Mouse (Mus musculus) MEL (cell line): ENCODE data around the gene Nlrx1. TPM values are rescaled to one million over a fixed set of nuclear protein-coding genes. Genes with fewer than 3 reads are reported as not detected.

ENCODE experiments used
- DNase-seq: peaks from one replicate; pipeline ENCODE4 v3.0.0; 2011; ENCODE audit warnings: low read depth, low spot score
- H3K27ac ChIP-seq: 2 replicates; pipeline ENCODE4 v1.5.1; 2012; ENCODE audit warnings: low read depth, mild to moderate bottlenecking, control low read depth, low read length, moderate library complexity; ENCODE audit not compliant: control insufficient read depth
- H3K27me3 ChIP-seq, 2 experiments: fragments of 150-350 bp in 1 of 2; sonication (generic) in 1 of 2; 2 replicates each; pipeline ENCODE4 v1.6.1; 2012; ENCODE audit warnings: low read length in 2 of 2, mild to moderate bottlenecking in 2 of 2, improper control_type of control experiment in 1 of 2, moderate library complexity in 1 of 2; ENCODE audit not compliant: insufficient read depth in 2 of 2, control insufficient read depth in 1 of 2
- H3K36me3 ChIP-seq, 2 experiments: 2 replicates each; pipeline ENCODE4 v1.6.1; 2012 to 2014; ENCODE audit warnings: low read length in 2 of 2, improper control_type of control experiment in 1 of 2, inconsistent platforms in 1 of 2, mild to moderate bottlenecking in 1 of 2; ENCODE audit not compliant: insufficient read depth in 2 of 2, control insufficient read depth in 1 of 2
- H3K4me1 ChIP-seq, 2 experiments: fragments of 150-350 bp in 1 of 2; sonication (generic) in 1 of 2; 2 replicates each; pipeline ENCODE4 v1.6.1; 2012; ENCODE audit warnings: low read length in 2 of 2, improper control_type of control experiment in 1 of 2, mild to moderate bottlenecking in 1 of 2; ENCODE audit not compliant: insufficient read depth in 2 of 2, control insufficient read depth in 1 of 2
- H3K4me3 ChIP-seq, 2 experiments: fragments of 150-350 bp in 1 of 2; sonication (generic) in 1 of 2; 2 replicates each; pipeline ENCODE4 v1.5.1; 2012; ENCODE audit warnings: low read depth in 2 of 2, low read length in 2 of 2, mild to moderate bottlenecking in 2 of 2, moderate library complexity in 2 of 2, control low read depth in 1 of 2, improper control_type of control experiment in 1 of 2; ENCODE audit not compliant: control insufficient read depth in 1 of 2, insufficient read depth in 1 of 2
- H3K79me2 ChIP-seq: 2 replicates; pipeline ENCODE4 v1.6.1; 2012; ENCODE audit warnings: mild to moderate bottlenecking, low read length, moderate library complexity; ENCODE audit not compliant: control insufficient read depth, poor library complexity, insufficient read depth
- H3K9ac ChIP-seq: 2 replicates; pipeline ENCODE4 v1.6.1; 2012; ENCODE audit warnings: low read depth, mild to moderate bottlenecking, control low read depth, low read length, moderate library complexity; ENCODE audit not compliant: control insufficient read depth, poor library complexity, severe bottlenecking
- H3K9me3 ChIP-seq: fragments of 150-350 bp; sonication (generic); replicated peaks from 2 replicates; pipeline ENCODE4 v1.6.1; 2012; ENCODE audit warnings: mild to moderate bottlenecking, low read length, improper control_type of control experiment, moderate library complexity; ENCODE audit not compliant: insufficient read depth
- CTCF ChIP-seq, 3 experiments: IDR thresholded peaks in 2 of 3; conservative IDR thresholded peaks in 1 of 3; 2 replicates each; pipeline ENCODE4 v1.5.1; 2011 to 2012; ENCODE audit warnings: low read length in 3 of 3, low read depth in 2 of 3, mild to moderate bottlenecking in 2 of 3, improper control_type of control experiment in 1 of 3, inconsistent platforms in 1 of 3, mixed read lengths in 1 of 3, moderate library complexity in 1 of 3; ENCODE audit not compliant: control insufficient read depth in 1 of 3, insufficient read depth in 1 of 3, poor library complexity in 1 of 3, severe bottlenecking in 1 of 3
- E2F4 ChIP-seq: IDR thresholded peaks from 2 replicates; pipeline ENCODE4 v1.6.1; 2011; ENCODE audit warnings: low read depth, low read length, improper control_type of control experiment, borderline replicate concordance
- EP300 ChIP-seq, 2 experiments: IDR thresholded peaks; 2 replicates each; pipeline ENCODE4 v1.6.1; 2011; ENCODE audit warnings: improper control_type of control experiment in 2 of 2, low read length in 2 of 2, low read depth in 1 of 2, mild to moderate bottlenecking in 1 of 2
- HCFC1 ChIP-seq: IDR thresholded peaks from 2 replicates; pipeline ENCODE4 v1.6.1; 2012; ENCODE audit warnings: low read depth, mild to moderate bottlenecking, inconsistent platforms, low read length, improper control_type of control experiment, moderate library complexity
- MAFK ChIP-seq: IDR thresholded peaks from 2 replicates; pipeline ENCODE4 v1.6.1; 2011; ENCODE audit warnings: low read depth, mild to moderate bottlenecking, low read length, improper control_type of control experiment, borderline replicate concordance
- MEF2A ChIP-seq: IDR thresholded peaks from 2 replicates; pipeline ENCODE4 v1.6.1; 2014; ENCODE audit warnings: low read depth, mild to moderate bottlenecking, inconsistent platforms, low read length, improper control_type of control experiment; ENCODE audit not compliant: poor library complexity, insufficient replicate concordance, severe bottlenecking; ENCODE audit errors: extremely low read depth
- MYB ChIP-seq: IDR thresholded peaks from 2 replicates; pipeline ENCODE4 v1.6.1; 2011; ENCODE audit warnings: mild to moderate bottlenecking, low read depth, low read length, improper control_type of control experiment
- NELFE ChIP-seq: IDR thresholded peaks from 2 replicates; pipeline ENCODE4 v1.6.1; 2011; ENCODE audit warnings: low read depth, low read length, improper control_type of control experiment
- NRF1 ChIP-seq: IDR thresholded peaks from 2 replicates; pipeline ENCODE4 v1.6.1; 2014; ENCODE audit warnings: low read depth, mild to moderate bottlenecking, inconsistent platforms, low read length, improper control_type of control experiment, moderate library complexity; ENCODE audit not compliant: poor library complexity, insufficient read depth, severe bottlenecking
- POLR2AphosphoS2 ChIP-seq: IDR thresholded peaks from 2 replicates; pipeline ENCODE4 v1.6.1; 2011; ENCODE audit warnings: low read length, improper control_type of control experiment
- SIN3A ChIP-seq: IDR thresholded peaks from 2 replicates; pipeline ENCODE4 v1.6.1; 2012; ENCODE audit warnings: low read length, improper control_type of control experiment, inconsistent platforms
- SMC3 ChIP-seq: IDR thresholded peaks from 2 replicates; pipeline ENCODE4 v1.6.1; 2011; ENCODE audit warnings: low read depth, low read length, improper control_type of control experiment
- TBP ChIP-seq: IDR thresholded peaks from 2 replicates; pipeline ENCODE4 v1.8.0; 2011; ENCODE audit warnings: low read depth, low read length, improper control_type of control experiment
- TCF12 ChIP-seq: IDR thresholded peaks from 2 replicates; pipeline ENCODE4 v1.6.1; 2014; ENCODE audit warnings: low read depth, mild to moderate bottlenecking, inconsistent platforms, low read length, improper control_type of control experiment, moderate library complexity
- UBTF ChIP-seq: IDR thresholded peaks from 2 replicates; pipeline ENCODE4 v1.6.1; 2012; ENCODE audit warnings: low read depth, mild to moderate bottlenecking, inconsistent platforms, low read length, improper control_type of control experiment, moderate library complexity, borderline replicate concordance; ENCODE audit not compliant: insufficient read depth
- ZMIZ1 ChIP-seq: IDR thresholded peaks from 2 replicates; pipeline ENCODE4 v1.6.1; 2012; ENCODE audit warnings: low read depth, mild to moderate bottlenecking, inconsistent platforms, low read length, improper control_type of control experiment, moderate library complexity
- polyA plus RNA-seq, 2 experiments: library from polyadenylated mRNA; stranded (reverse) in 1 of 2; unstranded in 1 of 2; fragments of >175 nt in 1 of 2; fragments of >200 nt in 1 of 2; gene quantifications; 2 replicates each; pipeline versions ENCODE4 v1.2.1 to v1.2.4; 2012; ENCODE audit warnings: low replicate concordance in 2 of 2, low read depth in 1 of 2; ENCODE audit not compliant: insufficient read length in 2 of 2, insufficient read depth in 1 of 2, missing spikeins in 1 of 2
- total RNA-seq: library from RNA; depleted of rRNA; stranded (reverse); fragments of 300-350 nt; gene quantifications from 2 replicates; pipeline ENCODE4 v1.2.3, GENCODE M21; 2012; rRNA removed

Gene Nlrx1
- total and polyA plus RNA-seq, 3 experiments, result 1.2 to 7.0 TPM; not detected in 1

DNA sequence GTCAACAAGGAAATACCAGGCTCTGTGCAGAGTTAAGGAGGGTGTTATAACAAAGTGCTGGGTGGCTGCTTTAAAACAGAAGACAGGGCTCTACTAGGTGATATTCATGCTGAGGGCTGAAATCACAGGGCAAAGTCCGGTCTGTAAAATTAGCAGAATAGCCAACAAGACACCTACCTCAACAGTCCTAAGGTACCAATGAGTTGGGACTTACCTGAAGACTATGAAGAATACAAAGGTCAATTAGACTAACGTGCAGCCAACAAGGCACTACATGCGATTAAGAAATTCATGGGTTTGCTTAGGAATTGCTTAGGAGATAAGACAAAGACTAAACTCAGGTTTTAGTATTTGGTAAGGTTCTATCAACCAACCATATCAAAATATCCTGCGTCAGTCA, 59.0 kb downstream of the Nlrx1 start:
- Histone ChIP-seq H3K79me2 (peaks cover 26% of the 10 kb centered on the region), H3K27me3 (no peaks in the 10 kb centered on the region), H3K27ac (no peak overlapping the region), H3K4me3 (no peak overlapping the region), H3K9ac (no peak overlapping the region), H3K9me3 (no peaks in the 10 kb centered on the region), H3K4me1 (peaks cover 5 to 7% of the 10 kb centered on the region in 2 experiments; a peak in 2 of 4 replicates), H3K36me3 (peaks cover 4 to 6% of the 10 kb centered on the region in 2 experiments; a peak in 3 of 4 replicates)
- TF ChIP-seq NELFE, result no peak
- TF ChIP-seq HCFC1, result no peak
- no peak for TF ChIP-seq POLR2AphosphoS2
- TF ChIP-seq TBP, result no peak
- TF ChIP-seq MAFK, result no peak
- TF ChIP-seq MYB, result no peak
- no peak for TF ChIP-seq MEF2A
- TF ChIP-seq NRF1, result no peak
- TF ChIP-seq ZMIZ1, result no peak
- TF ChIP-seq CTCF (IDR thresholded peaks at IDR 0.05 in 2 of 3, conservative IDR thresholded peaks at IDR 0.05 in 1 of 3; ENCODE audit: control insufficient read depth in 1 of 3, insufficient read depth in 1 of 3, low read depth in 2 of 3, low read length in 3 of 3, poor library complexity in 1 of 3, severe bottlenecking in 1 of 3), result no peak
- no peak for TF ChIP-seq SMC3
- TF ChIP-seq TCF12, result no peak
- no peak for TF ChIP-seq SIN3A
- TF ChIP-seq EP300 (IDR thresholded peaks at IDR 0.05; ENCODE audit: low read depth in 1 of 2, low read length in 2 of 2), result no peak
- TF ChIP-seq UBTF, result no peak
- TF ChIP-seq E2F4, result no peak
- DNase-seq, result no peak

DNA sequence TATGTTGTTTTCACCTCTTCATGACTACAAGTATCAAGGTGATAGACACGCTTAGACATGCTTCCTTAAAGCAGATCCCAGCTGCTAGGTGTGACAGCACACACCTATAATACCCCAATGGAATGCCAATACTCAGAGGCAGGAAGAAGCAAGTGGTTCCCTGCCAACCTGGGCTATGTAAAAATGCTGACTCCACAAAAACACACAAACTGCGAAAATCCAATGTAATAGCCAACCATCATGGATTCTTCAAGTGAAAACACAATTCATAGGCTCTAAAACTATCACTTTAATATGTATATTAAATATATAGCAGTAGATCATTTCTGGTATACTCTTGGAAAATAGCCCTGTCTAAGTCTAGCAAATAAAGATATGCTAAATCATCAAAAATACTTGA, 60.6 kb downstream of the Nlrx1 start:
- Histone ChIP-seq H3K4me1 (peaks cover 5 to 7% of the 10 kb centered on the region in 2 experiments; a peak in 2 of 4 replicates), H3K4me3 (no peak overlapping the region)
- no peak for TF ChIP-seq POLR2AphosphoS2
- peak; percentile 86 for TF ChIP-seq MAFK
- TF ChIP-seq, all 39 proteins: peak for 1
- H3K36me3 ChIP-seq, result peaks cover 3 to 4% of the 10 kb centered on the region in 2 experiments; a peak in 3 of 4 replicates
- peaks cover 24% of the 10 kb centered on the region for H3K79me2 ChIP-seq
- no peak for DNase-seq
- no peak overlapping the region for H3K9ac ChIP-seq
- H3K9me3 ChIP-seq, result no peaks in the 10 kb centered on the region
- H3K27me3 ChIP-seq, result no peaks in the 10 kb centered on the region
- H3K27ac ChIP-seq, result no peak overlapping the region

Other genes starting within 250 kb of the Nlrx1 start
- gene Thy1, start 225.2 kb downstream of the Nlrx1 start, total RNA-seq, result 1.5 and 4.0 TPM in 2 replicates
- 10 to 100 TPM in 1 of 2 experiments, not detected in 1; 24.0 TPM for gene Thy1, start 225.2 kb downstream of the Nlrx1 start, polyA plus RNA-seq
- gene Usp2, start 201.6 kb downstream of the Nlrx1 start, total RNA-seq, result 3.6 and 4.3 TPM in 2 replicates
- gene Usp2, start 201.6 kb downstream of the Nlrx1 start, polyA plus RNA-seq, result 10 to 100 TPM in 1 of 2 experiments, not detected in 1; 13.9 TPM
- not detected in 2 replicates for gene Mfrp, start 166.9 kb downstream of the Nlrx1 start, total RNA-seq
- gene Mfrp, start 166.9 kb downstream of the Nlrx1 start, polyA plus RNA-seq, result under 1 TPM in 1 of 2 experiments, not detected in 1; 0.10 TPM
- gene C1qtnf5, start 161.4 kb downstream of the Nlrx1 start, total RNA-seq, result 0.19 TPM in 1 of 2 replicates, not detected in the other
- gene C1qtnf5, start 161.4 kb downstream of the Nlrx1 start, polyA plus RNA-seq, result under 1 TPM in 1 of 2 experiments, not detected in 1; 0.13 TPM
- not detected in 2 replicates for gene Gm49380, start 155.1 kb downstream of the Nlrx1 start, total RNA-seq
- under 1 TPM in 1 of 2 experiments, not detected in 1; 0.24 TPM for gene Gm49380, start 155.1 kb downstream of the Nlrx1 start, polyA plus RNA-seq
- gene Rnf26, start 155.1 kb downstream of the Nlrx1 start, total RNA-seq, result 13.3 and 14.0 TPM in 2 replicates
- gene Rnf26, start 155.1 kb downstream of the Nlrx1 start, polyA plus RNA-seq, result 10 to 100 TPM in 1 of 2 experiments, not detected in 1; 55.1 TPM
- 0.10 and 0.15 TPM in 2 replicates for gene Mcam, start 134.1 kb downstream of the Nlrx1 start, total RNA-seq
- under 1 TPM in 1 of 2 experiments, not detected in 1; 0.88 TPM for gene Mcam, start 134.1 kb downstream of the Nlrx1 start, polyA plus RNA-seq
- gene Cbl, start 34.5 kb downstream of the Nlrx1 start, total RNA-seq, result 9.1 and 14.9 TPM in 2 replicates
- 10 to 100 TPM; 36.8 to 41.1 TPM for gene Cbl, start 34.5 kb downstream of the Nlrx1 start, polyA plus RNA-seq
- not detected in 2 replicates for gene Ccdc153, start 27.9 kb downstream of the Nlrx1 start, total RNA-seq
- gene Ccdc153, start 27.9 kb downstream of the Nlrx1 start, polyA plus RNA-seq, result not detected
- not detected in 2 replicates for gene Pdzd3, start 17.1 kb downstream of the Nlrx1 start, total RNA-seq
- gene Pdzd3, start 17.1 kb downstream of the Nlrx1 start, polyA plus RNA-seq, result under 1 TPM in 1 of 2 experiments, not detected in 1; 0.06 TPM
- 2.5 and 4.1 TPM in 2 replicates for gene Abcg4, start 20.0 kb upstream of the Nlrx1 start, total RNA-seq
- 10 to 100 TPM in 1 of 2 experiments, not detected in 1; 17.1 TPM for gene Abcg4, start 20.0 kb upstream of the Nlrx1 start, polyA plus RNA-seq
- gene Hinfp, start 37.1 kb upstream of the Nlrx1 start, total RNA-seq, result 14.3 and 16.4 TPM in 2 replicates
- 10 to 100 TPM in 1 of 2 experiments, not detected in 1; 31.3 TPM for gene Hinfp, start 37.1 kb upstream of the Nlrx1 start, polyA plus RNA-seq
- 4.3 and 4.7 TPM in 2 replicates for gene C2cd2l, start 51.7 kb upstream of the Nlrx1 start, total RNA-seq
- gene C2cd2l, start 51.7 kb upstream of the Nlrx1 start, polyA plus RNA-seq, result 10 to 100 TPM in 1 of 2 experiments, not detected in 1; 10.9 TPM
- 12.7 and 14.9 TPM in 2 replicates for gene Dpagt1, start 57.4 kb upstream of the Nlrx1 start, total RNA-seq
- 10 to 100 TPM in 1 of 2 experiments, not detected in 1; 43.5 TPM for gene Dpagt1, start 57.4 kb upstream of the Nlrx1 start, polyA plus RNA-seq
- gene H2afx, start 66.1 kb upstream of the Nlrx1 start, total RNA-seq, result 805 and 828 TPM in 2 replicates
- gene H2afx, start 66.1 kb upstream of the Nlrx1 start, polyA plus RNA-seq, result 10 to 100 TPM in 1 of 2 experiments, not detected in 1; 89.6 TPM
- 110 and 145 TPM in 2 replicates for gene Hmbs, start 75.6 kb upstream of the Nlrx1 start, total RNA-seq
- 100 to 1,000 TPM in 1 of 2 experiments, not detected in 1; 138 TPM for gene Hmbs, start 75.6 kb upstream of the Nlrx1 start, polyA plus RNA-seq
- gene Vps11, start 93.1 kb upstream of the Nlrx1 start, total RNA-seq, result 18.4 and 18.6 TPM in 2 replicates
- 10 to 100 TPM in 1 of 2 experiments, not detected in 1; 27.1 TPM for gene Vps11, start 93.1 kb upstream of the Nlrx1 start, polyA plus RNA-seq
- 137 and 186 TPM in 2 replicates for gene Hyou1, start 110.9 kb upstream of the Nlrx1 start, total RNA-seq
- gene Hyou1, start 110.9 kb upstream of the Nlrx1 start, polyA plus RNA-seq, result 100 to 1,000 TPM in 1 of 2 experiments, not detected in 1; 160 TPM
- gene Slc37a4, start 128.3 kb upstream of the Nlrx1 start, total RNA-seq, result 29.0 and 31.9 TPM in 2 replicates
- gene Slc37a4, start 128.3 kb upstream of the Nlrx1 start, polyA plus RNA-seq, result 10 to 100 TPM in 1 of 2 experiments, not detected in 1; 35.3 TPM
- 2,496 and 2,743 TPM in 2 replicates for gene Rps25, start 138.5 kb upstream of the Nlrx1 start, total RNA-seq
- gene Rps25, start 138.5 kb upstream of the Nlrx1 start, polyA plus RNA-seq, result 1,000 to 10,000 TPM in 1 of 2 experiments, not detected in 1; 3,114 TPM
- gene Trappc4, start 139.0 kb upstream of the Nlrx1 start, total RNA-seq, result 121 and 140 TPM in 2 replicates
- 100 to 1,000 TPM in 1 of 2 experiments, not detected in 1; 129 TPM for gene Trappc4, start 139.0 kb upstream of the Nlrx1 start, polyA plus RNA-seq
- gene Ccdc84, start 150.0 kb upstream of the Nlrx1 start, total RNA-seq, result 13.2 and 18.7 TPM in 2 replicates
- gene Ccdc84, start 150.0 kb upstream of the Nlrx1 start, polyA plus RNA-seq, result 10 to 100 TPM in 1 of 2 experiments, not detected in 1; 18.0 TPM
- gene Foxr1, start 172.5 kb upstream of the Nlrx1 start, total RNA-seq, result 0.08 TPM in 1 of 2 replicates, not detected in the other
- under 1 TPM in 1 of 2 experiments, not detected in 1; 0.07 TPM for gene Foxr1, start 172.5 kb upstream of the Nlrx1 start, polyA plus RNA-seq
- gene Upk2, start 186.4 kb upstream of the Nlrx1 start, total RNA-seq, result not detected in 2 replicates
- gene Upk2, start 186.4 kb upstream of the Nlrx1 start, polyA plus RNA-seq, result not detected
- 0.58 and 0.78 TPM in 2 replicates for gene Bcl9l, start 214.2 kb upstream of the Nlrx1 start, total RNA-seq
- 1 to 10 TPM in 1 of 2 experiments, not detected in 1; 5.1 TPM for gene Bcl9l, start 214.2 kb upstream of the Nlrx1 start, polyA plus RNA-seq